Mouse (Mus musculus) testis, adult 2 months (tissue): ENCODE results near the gene Gm37419.

ENCODE experiments used
- CTCF ChIP-seq: fragments of 200-500 bp; IDR thresholded peaks from 2 replicates; pipeline ENCODE4 v1.5.1; 2012; ENCODE audit warnings: low read depth, mild to moderate bottlenecking, inconsistent platforms, low read length, moderate library complexity; ENCODE audit not compliant: control insufficient read depth, insufficient read depth, insufficient replicate concordance
- POLR2A ChIP-seq: fragments of 200-500 bp; IDR thresholded peaks from 2 replicates; pipeline ENCODE4 v1.6.1; 2012; ENCODE audit warnings: low read depth, mild to moderate bottlenecking, inconsistent platforms, low read length, moderate library complexity; ENCODE audit not compliant: control insufficient read depth

DNA sequence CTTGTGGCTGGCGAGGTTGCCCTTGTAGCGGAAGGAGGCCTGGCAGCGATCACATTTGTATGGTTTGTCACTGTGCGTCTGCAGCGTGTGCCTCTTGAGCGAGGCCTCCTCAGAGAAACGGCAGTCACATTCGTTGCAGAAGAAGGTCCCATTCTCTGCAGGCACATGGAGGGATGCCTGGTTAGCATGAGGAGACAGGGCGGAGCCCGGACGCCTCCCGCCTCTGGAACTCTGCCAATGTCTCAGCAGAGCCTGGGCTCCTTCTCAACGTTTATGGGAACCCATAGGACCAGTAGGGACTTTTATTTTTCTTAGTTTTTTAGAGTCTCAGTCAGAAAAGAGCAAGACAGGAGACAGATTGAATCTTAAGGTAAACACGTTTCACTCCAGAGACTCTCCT lies 18.4 kb upstream of the Gm37419 start:
- no peak for TF ChIP-seq CTCF
- no peak for TF ChIP-seq POLR2A
